Mouse (Mus musculus): ENCODE data around the gene Katnb1. TPM values are rescaled to one million over a fixed set of nuclear protein-coding genes. Genes with fewer than 3 reads are reported as not detected.

The Katnb1 gene
- total RNA-seq, 2 experiments from 2014 or later = 37.6 to 46.2 TPM

- no peak; the same call in 1 of the 2 replicates for TF ChIP-seq CTCF (IDR thresholded peaks at IDR 0.05)
- H3K27ac ChIP-seq = peak overlapping the region; percentile 81
- intact Hi-C loops (cut with DNase I) = no loop called here
- DNase-seq (ENCODE audit: extremely low spot score in 1 of 2, low spot score in 2 of 2) = peak; percentile 48 to 52
- peak overlapping the region; percentile 77 for H3K4me3 ChIP-seq
Measured at GRCm38 (mm10) chr8:95142985-95143804, 62.2 kb downstream of the Katnb1 start.

- no peak for TF ChIP-seq CTCF (IDR thresholded peaks at IDR 0.05)
- DNase-seq (ENCODE audit: extremely low spot score in 1 of 2, low spot score in 2 of 2) = no peak
- peak overlapping the region; percentile 81 for H3K27ac ChIP-seq
- no peak overlapping the region for H3K4me3 ChIP-seq
- intact Hi-C loops (cut with DNase I) = no loop called here
Measured at GRCm38 (mm10) chr8:95143805-95144630, 63.0 kb downstream of the Katnb1 start.

GRCm38 (mm10) chr8:95144631-95145015 lies 63.6 kb downstream of the Katnb1 start:
- no peak for TF ChIP-seq CTCF (IDR thresholded peaks at IDR 0.05)
- H3K27ac ChIP-seq = no peak overlapping the region; the same call in 1 of the 2 replicates
- no peak for DNase-seq (ENCODE audit: extremely low spot score in 1 of 2, low spot score in 2 of 2)
- H3K4me3 ChIP-seq = no peak overlapping the region
- intact Hi-C loops (cut with DNase I) = no loop called here

- TF ChIP-seq CTCF (IDR thresholded peaks at IDR 0.05) = no peak
- Histone ChIP-seq H3K27ac (no peak overlapping the region), H3K4me3 (no peak overlapping the region)
- intact Hi-C loops (cut with DNase I) = no loop called here
- no peak for DNase-seq (ENCODE audit: extremely low spot score in 1 of 2, low spot score in 2 of 2)
Measured at GRCm38 (mm10) chr8:95146044-95146745, 65.2 kb downstream of the Katnb1 start.

GRCm38 (mm10) chr8:95146846-95147245 lies 65.9 kb downstream of the Katnb1 start:
- no peak overlapping the region for H3K4me3 ChIP-seq
- no peak for TF ChIP-seq CTCF (IDR thresholded peaks at IDR 0.05)
- intact Hi-C loops (cut with DNase I) = no loop called here

GRCm38 (mm10) chr8:95149426-95149825 lies 68.4 kb downstream of the Katnb1 start:
- DNase-seq (ENCODE audit: extremely low spot score in 1 of 2, low spot score in 2 of 2) = no peak
- no peak for TF ChIP-seq CTCF (IDR thresholded peaks at IDR 0.05)
- Histone ChIP-seq H3K4me3 (no peak overlapping the region), H3K27ac (no peak overlapping the region)
- intact Hi-C loops (cut with DNase I) = no loop called here

More at GRCm38 (mm10) chr8:95146846-95147245, 65.9 kb downstream of the Katnb1 start:
- H3K27ac ChIP-seq = no peak overlapping the region
- DNase-seq (ENCODE audit: extremely low spot score in 1 of 2, low spot score in 2 of 2) = no peak

GRCm38 (mm10) chr8:95150608-95151007 lies 69.6 kb downstream of the Katnb1 start:
- Histone ChIP-seq H3K4me3 (no peak overlapping the region), H3K27ac (no peak overlapping the region)
- TF ChIP-seq CTCF (IDR thresholded peaks at IDR 0.05) = no peak
- DNase-seq (ENCODE audit: extremely low spot score in 1 of 2, low spot score in 2 of 2) = no peak
- intact Hi-C loops (cut with DNase I) = no loop called here

Other genes with a start within 250 kb of the Katnb1 start
- gene Coq9, start 242.9 kb upstream of the Katnb1 start, total RNA-seq (2021) = 10 to 100 TPM; 84.5 to 89.1 TPM
- 10 to 100 TPM; 71.4 to 76.8 TPM for gene Ciapin1, start 242.8 kb upstream of the Katnb1 start, total RNA-seq (2021)
- gene Polr2c, start 223.7 kb upstream of the Katnb1 start, total RNA-seq (2021) = 10 to 100 TPM; 72.1 to 79.8 TPM
- 10 to 100 TPM; 17.6 to 19.2 TPM for gene Dok4, start 204.9 kb upstream of the Katnb1 start, total RNA-seq (2021)
- gene Ccdc102a, start 163.1 kb upstream of the Katnb1 start, total RNA-seq (2021) = 1 to 10 TPM; 1.6 to 2.0 TPM
- not detected for gene Adgrg5, start 157.5 kb upstream of the Katnb1 start, total RNA-seq (2021)
- 10 to 100 TPM; 77.6 to 86.8 TPM for gene Adgrg1, start 106.4 kb upstream of the Katnb1 start, total RNA-seq (2021)
- under 1 TPM; 0.23 to 0.32 TPM for gene Adgrg3, start 63.5 kb upstream of the Katnb1 start, total RNA-seq (2021)
- 1 to 10 TPM in 1 of 2 experiments, under 1 TPM in 1; 0.75 to 1.1 TPM for gene Drc7, start 26.1 kb upstream of the Katnb1 start, total RNA-seq (2021)
- gene Kifc3, start 121.6 kb downstream of the Katnb1 start, total RNA-seq (2021) = 10 to 100 TPM; 58.4 to 61.5 TPM
- gene Cngb1, start 225.4 kb downstream of the Katnb1 start, total RNA-seq (2021) = under 1 TPM; 0.23 to 0.56 TPM
- not detected for gene Tepp, start 229.4 kb downstream of the Katnb1 start, total RNA-seq (2021)